Mouse (Mus musculus): ENCODE measurements around the gene Shisa5. TPM values are rescaled to one million over a fixed set of nuclear protein-coding genes. Genes with fewer than 3 reads are reported as not detected.

Shisa5 gene
- polyA plus RNA-seq, 1 experiment: 82.8 TPM

- H3K36me3 ChIP-seq (ENCODE audit: control insufficient read depth, insufficient read depth): no peaks in the 10 kb centered on the region
- H3K4me2 ChIP-seq (ENCODE audit: low read depth): no peak overlapping the region
- no peak overlapping the region for H3ac ChIP-seq (ENCODE audit: control insufficient read depth, insufficient read length)
- H3K27me3 ChIP-seq (ENCODE audit: control insufficient read depth, insufficient read depth, insufficient read length): no peaks in the 10 kb centered on the region
- TF ChIP-seq POLR2AphosphoS2 (IDR thresholded peaks at IDR 0.05; ENCODE audit: insufficient read length, low read depth): no peak
- no peak for TF ChIP-seq SRF (IDR thresholded peaks at IDR 0.05; ENCODE audit: control insufficient read depth, insufficient read length, low read depth)
- no peaks in the 10 kb centered on the region for H3K79me2 ChIP-seq (ENCODE audit: control insufficient read depth, insufficient read depth)
- H3K4me3 ChIP-seq: no peak overlapping the region
Observed at GRCm38 (mm10) chr9:109105648-109106047, 67.3 kb downstream of the Shisa5 start.

- H3K36me3 ChIP-seq (ENCODE audit: control insufficient read depth, insufficient read depth): no peaks in the 10 kb centered on the region
Observed at GRCm38 (mm10) chr9:109107341-109107740, 69.0 kb downstream of the Shisa5 start.

More at GRCm38 (mm10) chr9:109107341-109107740, 69.0 kb downstream of the Shisa5 start:
- Histone ChIP-seq H3K4me3 (no peak overlapping the region), H3K4me2 (ENCODE audit: low read depth) (no peak overlapping the region), H3K27me3 (ENCODE audit: control insufficient read depth, insufficient read depth, insufficient read length) (no peaks in the 10 kb centered on the region), H3ac (ENCODE audit: control insufficient read depth, insufficient read length) (no peak overlapping the region), H3K79me2 (ENCODE audit: control insufficient read depth, insufficient read depth) (no peaks in the 10 kb centered on the region)
- no peak for TF ChIP-seq SRF (IDR thresholded peaks at IDR 0.05; ENCODE audit: control insufficient read depth, insufficient read length, low read depth)
- TF ChIP-seq TCF3 (IDR thresholded peaks at IDR 0.05; ENCODE audit: insufficient read length, low read depth): no peak
- TF ChIP-seq E2F4 (IDR thresholded peaks at IDR 0.05; ENCODE audit: insufficient read depth): no peak
- no peak for TF ChIP-seq MYOD1 (IDR thresholded peaks at IDR 0.05; ENCODE audit: control insufficient read depth in 1 of 3, insufficient read length in 2 of 3, low read depth in 2 of 3)
- no peak for TF ChIP-seq REST (IDR thresholded peaks at IDR 0.05; ENCODE audit: insufficient read depth, insufficient read length)
- TF ChIP-seq MYOG (IDR thresholded peaks at IDR 0.05; ENCODE audit: control insufficient read depth in 1 of 3, insufficient read depth in 1 of 3, insufficient read length in 2 of 3, low read depth in 2 of 3): no peak
- no peak for TF ChIP-seq POLR2A (IDR thresholded peaks at IDR 0.05; ENCODE audit: insufficient read length, low read depth)
- no peak for TF ChIP-seq POLR2AphosphoS2 (IDR thresholded peaks at IDR 0.05; ENCODE audit: insufficient read length, low read depth)
- no peak for TF ChIP-seq MAX (IDR thresholded peaks at IDR 0.05; ENCODE audit: low read depth)
- TF ChIP-seq USF1 (IDR thresholded peaks at IDR 0.05; ENCODE audit: low read depth): no peak

Other genes with a start within 250 kb of the Shisa5 start
- 5.9 TPM for gene Nckipsd, start 230.2 kb upstream of the Shisa5 start, polyA plus RNA-seq (2012; fragmentation: generic; extraction: Trizol)
- gene Celsr3, start 212.2 kb upstream of the Shisa5 start, polyA plus RNA-seq (2012; fragmentation: generic; extraction: Trizol): 0.65 TPM
- 18.8 TPM for gene Slc26a6, start 185.3 kb upstream of the Shisa5 start, polyA plus RNA-seq (2012; fragmentation: generic; extraction: Trizol)
- not detected for gene Tmem89, start 123.9 kb upstream of the Shisa5 start, polyA plus RNA-seq (2012; fragmentation: generic; extraction: Trizol)
- gene Uqcrc1, start 101.9 kb upstream of the Shisa5 start, polyA plus RNA-seq (2012; fragmentation: generic; extraction: Trizol): 468 TPM
- gene Col7a1, start 85.0 kb upstream of the Shisa5 start, polyA plus RNA-seq (2012; fragmentation: generic; extraction: Trizol): 8.4 TPM
- 0.17 TPM for gene Ucn2, start 52.6 kb upstream of the Shisa5 start, polyA plus RNA-seq (2012; fragmentation: generic; extraction: Trizol)
- 4.4 TPM for gene Pfkfb4, start 46.8 kb upstream of the Shisa5 start, polyA plus RNA-seq (2012; fragmentation: generic; extraction: Trizol)
- 10.0 TPM for gene Trex1, start 21.2 kb downstream of the Shisa5 start, polyA plus RNA-seq (2012; fragmentation: generic; extraction: Trizol)
- 9.6 TPM for gene Atrip, start 35.6 kb downstream of the Shisa5 start, polyA plus RNA-seq (2012; fragmentation: generic; extraction: Trizol)
- gene Ccdc51, start 43.9 kb downstream of the Shisa5 start, polyA plus RNA-seq (2012; fragmentation: generic; extraction: Trizol): 13.8 TPM
- gene Tma7, start 44.0 kb downstream of the Shisa5 start, polyA plus RNA-seq (2012; fragmentation: generic; extraction: Trizol): 271 TPM
- gene Plxnb1, start 56.8 kb downstream of the Shisa5 start, polyA plus RNA-seq (2012; fragmentation: generic; extraction: Trizol): 6.1 TPM
- gene Fbxw21, start 123.5 kb downstream of the Shisa5 start, polyA plus RNA-seq (2012; fragmentation: generic; extraction: Trizol): not detected
- not detected for gene Fbxw13, start 157.4 kb downstream of the Shisa5 start, polyA plus RNA-seq (2012; fragmentation: generic; extraction: Trizol)
- gene Fbxw20, start 196.2 kb downstream of the Shisa5 start, polyA plus RNA-seq (2012; fragmentation: generic; extraction: Trizol): not detected
- not detected for gene Fbxw14, start 249.1 kb downstream of the Shisa5 start, polyA plus RNA-seq (2012; fragmentation: generic; extraction: Trizol)